Mouse (Mus musculus): ENCODE data around the gene Plac9a.
"Not testable (repeated sequence)": the region's sequence is repeated elsewhere in the genome, so short reads cannot be mapped to it uniquely, and the experiment has no call there.

Gene Plac9a
- long read RNA-seq, experiment 1, transcript Plac9a-201 (4 exons, 1,555 nt) = major isoform, 23 of 25 reads
- long read RNA-seq, experiment 1, partial matches to known transcripts = 0 of 25 reads
- long read RNA-seq, experiment 1, other reads (novel, unspliced or antisense) = 0 of 25 reads
- long read RNA-seq, experiment 2, transcript Plac9a-201 (4 exons, 1,555 nt) = major isoform, 45 of 48 reads
- long read RNA-seq, experiment 2, partial matches to known transcripts = 1 of 48 reads
- long read RNA-seq, experiment 2, other reads (novel, unspliced or antisense) = 0 of 48 reads

GRCm38 (mm10) chr14:25903000-25903399, at the start of gene Plac9a:
Gene Plac9a, minus strand, starts transcription at chr14:25903100.
- intact Hi-C loops (cut with DNase I) = not testable (repeated sequence)

DNA sequence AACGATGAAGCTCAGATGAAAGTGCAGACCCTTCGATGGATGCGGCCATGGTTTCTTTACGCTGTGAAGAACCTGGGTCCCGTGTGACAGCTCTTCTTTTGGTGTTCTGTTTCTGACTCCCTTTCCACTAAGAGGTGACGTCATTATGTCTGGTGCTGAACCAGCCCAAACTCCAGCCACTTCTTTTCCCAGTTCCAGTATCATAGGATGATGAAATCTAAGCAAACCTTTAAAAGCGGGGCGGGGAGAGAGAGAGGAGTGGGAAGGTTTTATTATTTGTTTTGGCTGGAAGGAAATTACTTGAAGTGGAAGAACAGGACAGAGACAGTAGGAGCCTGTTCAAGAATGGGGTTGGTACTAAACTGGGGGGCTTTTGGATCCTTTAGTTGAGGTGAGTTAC, 35.1 kb upstream of the Plac9a start, which contains the start of gene Cphx1:
TSS of gene Cphx1 (plus strand) at position 301 of the 400 bp plus-strand sequence.
- intact Hi-C loops (cut with DNase I) = not testable (repeated sequence)

DNA sequence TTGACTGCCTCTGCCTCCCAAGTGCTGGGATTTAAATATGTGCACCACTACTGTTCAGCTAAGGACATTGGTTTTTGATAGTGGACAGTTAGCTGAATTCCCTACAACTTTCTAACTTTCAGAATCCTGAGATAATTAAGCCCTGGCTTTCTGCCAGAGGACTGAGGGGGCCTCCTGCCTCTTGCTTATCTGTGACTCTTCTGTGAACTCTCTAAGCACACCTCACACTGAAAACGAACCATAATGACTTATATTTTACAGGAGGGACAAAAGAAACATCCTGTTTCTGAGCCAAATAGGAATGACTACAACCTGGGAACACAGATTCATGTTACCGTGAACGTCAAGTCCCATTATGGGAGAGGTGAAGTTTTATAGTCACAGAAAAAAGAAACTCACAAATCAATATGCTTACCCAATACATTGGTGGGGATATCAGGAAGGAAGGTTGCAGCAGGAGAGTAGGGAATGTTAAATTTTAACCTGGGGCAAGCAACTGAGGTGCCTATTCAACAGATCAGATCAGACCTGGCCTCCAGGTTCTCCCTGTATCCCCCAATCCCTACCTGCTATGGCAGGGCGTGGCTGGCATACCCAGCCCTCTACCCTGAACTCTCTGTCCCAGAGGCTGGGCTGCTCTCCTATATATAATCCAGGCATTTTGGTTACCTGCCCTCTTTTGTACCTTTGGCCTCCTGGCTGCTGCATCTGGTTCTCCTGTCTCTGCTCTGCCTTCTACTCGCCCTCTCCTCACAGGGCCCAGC, 34.1 kb upstream of the Plac9a start:
- intact Hi-C loops (cut with DNase I) = not testable (repeated sequence)

- intact Hi-C loops (cut with DNase I) = not testable (repeated sequence)
Measured at GRCm38 (mm10) chr14:25927562-25927881, 24.6 kb upstream of the Plac9a start, which contains the start of gene Tmem254a. Gene Tmem254a, minus strand, starts transcription at chr14:25927672.

DNA sequence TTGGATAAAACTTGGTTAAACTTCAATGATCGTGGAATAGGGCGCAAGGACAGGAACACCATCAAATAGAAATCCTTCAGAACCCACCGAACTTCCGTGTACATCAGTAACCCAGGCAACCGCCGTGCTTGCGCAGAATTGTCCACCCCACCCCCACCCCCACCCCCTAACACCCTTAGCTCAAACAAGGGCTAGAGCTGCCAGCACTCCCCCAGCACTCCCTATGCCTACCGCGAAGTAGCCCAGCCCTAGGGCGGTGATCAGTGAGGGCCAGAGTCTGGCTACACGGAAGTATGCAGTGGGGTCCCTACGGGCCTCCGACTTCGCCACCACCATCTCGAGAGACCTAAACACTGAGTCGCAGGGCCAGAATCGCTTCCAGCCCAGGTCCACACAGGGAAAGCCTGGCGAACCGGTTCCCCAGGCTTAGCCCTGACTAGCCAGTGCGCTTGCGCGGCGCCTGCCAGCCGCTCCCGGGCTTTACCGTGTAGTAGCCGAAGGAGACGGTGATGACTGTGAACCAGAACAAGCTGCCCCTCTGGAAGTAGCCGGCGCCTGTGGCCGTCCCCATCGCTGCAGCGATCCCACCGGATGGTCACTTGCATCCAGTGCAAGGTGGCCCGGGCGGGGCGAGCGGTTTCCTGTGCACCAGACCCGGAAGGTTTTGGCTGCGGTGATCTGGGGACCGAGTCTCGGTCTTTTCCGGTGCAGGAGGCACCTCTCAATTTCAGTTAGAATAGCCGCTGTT, 24.1 kb upstream of the Plac9a start:
- intact Hi-C loops (cut with DNase I) = not testable (repeated sequence)

DNA sequence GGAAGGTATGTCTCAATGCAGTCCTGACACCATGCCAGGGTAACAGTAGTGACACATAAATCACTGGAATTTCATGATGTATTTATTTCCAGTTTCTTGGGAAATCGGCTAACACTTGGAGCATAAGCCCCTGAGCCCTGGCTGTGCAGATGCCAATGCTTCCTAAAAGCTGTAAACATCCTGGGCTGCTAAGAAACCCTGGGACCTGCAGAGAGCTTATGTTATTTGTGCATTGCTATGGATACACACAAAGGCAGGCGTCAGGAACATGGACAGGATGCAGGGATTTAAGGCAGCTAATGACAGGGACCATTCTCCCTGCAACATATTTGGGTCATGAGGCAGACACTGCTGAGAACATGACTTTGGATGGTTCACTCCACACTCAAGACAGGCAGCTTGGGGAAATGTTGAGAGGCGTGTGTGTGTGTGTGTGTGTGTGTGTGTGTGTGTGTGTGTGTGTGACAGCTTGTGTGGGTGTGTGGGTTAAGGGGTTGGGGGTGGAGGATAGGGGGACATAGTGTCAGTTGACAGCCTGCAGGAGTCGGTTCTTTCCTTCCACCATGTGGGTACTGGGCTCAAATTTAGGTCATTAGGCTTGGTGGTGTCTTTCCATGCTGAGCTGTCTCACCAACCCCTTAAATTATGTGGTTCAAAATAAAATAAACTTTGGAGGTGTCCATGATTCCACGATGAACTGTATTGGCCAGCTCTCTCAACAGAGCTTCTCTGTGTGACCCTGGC, 15.7 kb upstream of the Plac9a start:
- intact Hi-C loops (cut with DNase I) = not testable (repeated sequence)

DNA sequence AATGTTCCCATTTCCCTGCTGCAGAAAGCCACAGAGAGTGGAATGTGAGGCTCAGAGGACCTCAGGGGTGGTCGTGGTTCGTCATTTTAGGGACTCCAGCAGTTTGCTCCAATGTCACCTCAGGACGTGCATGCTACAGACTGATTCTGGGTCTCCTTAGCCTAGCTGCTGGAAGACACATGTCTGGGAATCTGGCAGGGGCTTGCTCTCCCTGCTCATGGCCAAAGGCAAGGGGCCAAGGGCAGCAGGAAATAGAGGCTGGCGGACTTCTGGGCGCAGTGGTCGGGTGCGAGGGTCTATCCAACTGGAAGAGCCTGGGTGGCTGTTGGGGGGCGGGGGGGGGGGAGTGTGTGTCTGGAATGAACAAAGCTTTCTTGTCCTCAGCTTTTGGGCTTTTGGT, 6.1 kb upstream of the Plac9a start:
- intact Hi-C loops (cut with DNase I) = not testable (repeated sequence)

DNA sequence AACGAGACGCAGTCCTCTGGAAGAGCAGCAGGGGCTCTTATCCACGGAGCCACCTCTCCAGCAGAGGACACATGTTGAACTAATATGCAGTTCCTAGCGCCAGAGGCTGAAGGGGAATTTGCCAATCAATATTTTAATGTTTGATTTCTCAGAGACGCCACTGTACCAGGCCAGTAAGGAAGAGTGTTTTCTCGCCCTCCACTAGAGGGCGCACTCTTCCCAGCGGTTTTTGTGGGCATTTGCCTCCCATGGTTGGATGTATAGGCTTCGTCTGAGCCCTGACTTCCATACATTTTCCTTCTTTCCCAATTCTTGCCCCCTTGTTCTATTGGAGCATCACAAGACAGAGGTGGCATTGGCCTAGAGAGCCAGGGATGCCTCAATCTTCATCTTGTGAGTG, 4.4 kb upstream of the Plac9a start:
- intact Hi-C loops (cut with DNase I) = not testable (repeated sequence)

DNA sequence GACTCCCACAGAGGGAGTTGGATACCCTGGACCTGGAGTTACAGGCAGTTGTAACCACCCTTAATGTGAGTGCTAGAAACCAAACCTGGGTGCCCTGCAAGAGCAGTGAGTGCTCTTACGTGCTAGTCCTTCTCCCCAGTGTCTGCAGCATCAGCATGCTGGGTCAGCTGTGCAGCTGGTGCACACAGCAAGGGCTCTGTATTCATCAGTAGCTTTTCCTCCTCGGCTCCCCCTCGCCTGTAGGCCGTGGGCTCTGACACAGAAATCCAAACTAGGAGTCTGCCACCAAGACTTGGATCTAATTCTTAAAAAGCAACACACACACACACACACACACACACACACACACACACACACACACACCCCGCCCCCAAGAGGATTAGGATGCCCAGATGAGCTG, 2.3 kb upstream of the Plac9a start:
- intact Hi-C loops (cut with DNase I) = not testable (repeated sequence)

GRCm38 (mm10) chr14:25895686-25896085, 7.2 kb downstream of the Plac9a start:
- intact Hi-C loops (cut with DNase I) = not testable (repeated sequence)

DNA sequence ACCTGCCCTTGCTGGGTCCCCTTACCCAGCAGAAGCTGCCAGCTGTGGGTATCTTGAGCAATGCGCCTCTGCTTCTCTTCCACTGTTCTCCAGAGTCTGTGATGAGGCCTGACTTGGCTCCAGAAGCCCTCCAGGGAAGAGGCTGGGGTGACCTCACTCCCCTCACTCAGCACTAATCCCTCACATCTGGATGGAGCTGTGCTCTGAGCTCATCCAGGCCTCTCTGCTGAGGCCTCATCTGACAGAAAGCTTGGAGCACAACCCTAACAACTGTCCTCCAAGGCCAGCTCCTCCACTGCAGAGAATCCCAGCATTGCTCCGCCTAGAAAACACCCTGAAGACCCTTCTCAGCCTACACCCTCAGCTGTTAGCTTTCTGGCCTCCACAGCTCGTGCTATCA, 8.3 kb downstream of the Plac9a start:
- intact Hi-C loops (cut with DNase I) = not testable (repeated sequence)

GRCm38 (mm10) chr14:25885886-25886285, 17.0 kb downstream of the Plac9a start:
- intact Hi-C loops (cut with DNase I) = not testable (repeated sequence)

- intact Hi-C loops (cut with DNase I) = not testable (repeated sequence)
Measured at GRCm38 (mm10) chr14:25881769-25882168, 21.1 kb downstream of the Plac9a start.

DNA sequence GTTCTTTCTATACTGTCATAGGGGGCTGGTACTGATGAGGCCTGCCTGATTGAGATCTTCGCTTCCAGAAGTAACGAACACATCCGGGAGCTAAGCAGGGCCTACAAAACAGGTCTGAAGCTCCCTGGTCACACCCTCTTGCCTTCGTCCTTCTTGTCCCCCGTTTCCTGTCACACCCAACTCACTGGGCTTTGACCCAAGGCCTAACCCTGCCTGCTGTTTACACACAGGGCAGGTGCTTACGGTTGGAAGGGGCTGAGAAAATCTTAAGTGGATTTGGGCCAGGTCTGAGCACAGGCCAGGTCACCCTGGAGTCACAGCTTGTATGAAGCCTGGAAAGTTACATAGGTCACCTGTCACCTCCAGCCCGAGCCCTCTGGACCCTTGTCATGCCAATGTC, 26.3 kb downstream of the Plac9a start:
- intact Hi-C loops (cut with DNase I) = not testable (repeated sequence)

DNA sequence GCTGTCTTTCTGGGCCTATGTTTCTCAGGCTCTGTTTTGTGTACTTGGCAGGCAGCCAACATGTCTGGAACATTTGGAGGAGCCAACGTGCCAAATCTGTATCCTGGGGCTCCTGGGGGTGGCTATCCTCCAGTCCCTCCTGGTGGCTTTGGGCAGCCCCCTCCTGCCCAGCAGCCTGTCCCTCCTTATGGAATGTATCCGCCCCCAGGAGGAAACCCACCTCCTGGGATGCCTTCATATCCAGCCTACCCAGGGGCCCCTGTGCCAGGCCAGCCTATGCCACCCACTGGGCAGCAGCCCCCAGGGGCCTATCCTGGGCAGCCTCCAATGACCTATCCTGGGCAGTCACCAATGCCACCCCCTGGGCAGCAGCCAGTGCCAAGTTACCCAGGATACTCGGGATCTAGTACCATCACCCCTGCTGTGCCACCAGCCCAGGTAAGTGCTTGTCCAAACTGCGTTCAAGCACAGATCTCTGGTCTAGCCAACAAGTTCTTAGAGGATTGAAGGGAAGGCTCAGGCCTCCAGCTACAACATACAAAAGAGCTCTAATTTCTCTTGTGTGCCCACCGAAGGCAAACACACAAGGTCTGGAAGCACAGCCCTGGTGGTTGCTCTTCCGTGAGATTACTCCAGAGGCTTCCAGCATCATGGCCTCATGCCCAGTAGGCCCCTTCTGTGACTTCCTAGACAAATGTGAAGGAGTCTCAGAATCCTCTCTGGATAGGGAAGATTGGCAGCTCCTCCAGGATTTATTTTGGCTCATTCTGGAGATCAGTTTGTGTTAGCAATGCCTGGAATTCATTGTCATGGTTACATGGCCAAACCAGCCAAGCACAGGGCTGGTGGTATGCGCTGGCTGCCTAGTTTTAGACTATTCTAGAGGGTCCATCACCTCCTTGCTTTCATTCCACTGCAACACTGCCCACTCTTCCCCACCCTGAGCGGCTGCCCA, 30.2 kb downstream of the Plac9a start:
- intact Hi-C loops (cut with DNase I) = no loop called here

DNA sequence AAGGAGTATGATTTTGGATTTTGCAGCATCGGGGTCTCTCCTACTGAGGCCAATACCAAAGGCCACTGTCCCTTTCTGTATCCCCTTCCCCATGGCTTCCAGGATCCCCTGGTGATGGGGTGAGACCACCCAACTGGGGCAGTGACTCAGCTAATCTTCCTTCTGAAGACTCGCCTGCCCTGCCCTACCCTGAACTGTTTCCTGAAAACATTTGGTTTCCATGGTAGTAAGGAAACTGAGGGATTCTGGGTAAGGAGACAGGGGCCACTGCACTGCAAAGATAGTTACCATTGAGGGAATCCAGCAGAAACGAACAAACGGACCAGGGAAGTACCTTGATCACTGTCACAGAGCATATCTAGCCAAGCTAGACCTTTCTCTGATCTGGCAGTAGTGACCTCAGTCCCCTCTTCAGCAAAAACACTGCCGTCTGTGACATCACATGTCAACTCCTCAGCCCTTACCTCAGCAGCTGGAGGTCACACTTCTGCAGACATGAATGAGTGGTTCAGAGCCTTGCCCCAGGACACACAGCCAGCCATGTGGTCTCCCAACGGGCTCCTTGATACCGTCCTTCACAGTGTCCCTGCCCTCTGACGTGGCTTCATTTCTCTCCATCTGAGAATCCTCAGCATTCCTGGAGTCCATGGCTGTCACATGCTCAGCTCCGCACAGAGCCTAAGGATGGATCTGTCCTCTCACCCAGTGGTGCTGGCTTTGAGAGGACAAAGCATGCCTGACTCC, 33.6 kb downstream of the Plac9a start:
- intact Hi-C loops (cut with DNase I) = no loop called here

DNA sequence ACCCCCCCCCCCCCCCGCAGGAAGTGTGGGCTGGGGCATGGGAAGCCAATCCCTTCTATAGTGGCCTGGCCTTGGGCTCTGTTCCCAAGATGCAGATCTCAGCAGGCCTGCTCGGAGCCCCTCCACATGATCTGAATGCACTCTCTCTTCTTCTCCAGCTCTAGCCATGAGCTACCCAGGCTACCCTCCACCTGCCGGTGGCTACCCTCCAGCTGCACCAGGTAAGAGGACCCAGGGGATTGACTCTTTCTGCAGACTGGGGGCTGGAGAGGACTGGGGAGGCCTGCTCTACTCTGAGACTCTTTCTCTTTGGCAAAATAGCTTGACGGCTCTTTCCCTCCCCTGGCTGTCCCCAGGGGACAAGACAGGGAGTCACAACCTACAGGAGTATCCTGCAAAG, 34.2 kb downstream of the Plac9a start:
- intact Hi-C loops (cut with DNase I) = no loop called here

DNA sequence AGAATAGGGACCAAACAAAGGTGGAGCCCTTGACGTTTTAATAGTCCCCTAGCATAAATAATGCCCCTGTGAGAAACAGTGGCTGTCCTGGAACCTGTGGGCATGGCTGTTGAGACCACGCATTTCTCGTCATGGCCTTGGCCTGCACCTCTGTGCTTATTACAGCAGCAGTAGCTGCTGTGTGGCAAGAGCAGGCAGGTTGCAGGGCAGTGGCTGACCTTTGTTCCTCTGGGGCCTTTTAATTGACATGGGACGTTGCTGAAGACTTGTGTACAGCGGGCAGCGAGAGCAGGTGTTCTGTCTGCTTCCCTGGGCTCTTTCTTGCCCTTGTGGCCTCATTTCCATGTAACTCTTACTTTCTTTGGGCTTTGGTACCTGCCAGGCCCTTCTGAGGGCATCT, 35.1 kb downstream of the Plac9a start:
- intact Hi-C loops (cut with DNase I) = no loop called here

GRCm38 (mm10) chr14:25866832-25867231, 36.1 kb downstream of the Plac9a start:
- intact Hi-C loops (cut with DNase I) = no loop called here
